In genomic region chr19:59036811-59037210, GRCm38 (mm10) we compare ENCODE assay signal across 22 mouse cellular contexts. TPM values are rescaled to one million over a fixed set of nuclear protein-coding genes. Genes with fewer than 3 reads are reported as not detected.
DNase-seq lines count a peak whose midpoint lies in the region; ATAC-seq lines count a peak whose summit lies in the region.
"Had no signal": no experiment of that assay in that cellular context is flagged by ENCODE, and none has a peak within 500 bp of the region (broad histone marks: within the 10 kb centered on the region; RNA-seq: fewer than 3 reads in every experiment).

No protein-coding gene starts in this region.

- H3K4me2 ChIP-seq in heart, embryonic 11.5 days = no peak overlapping the region
- H3K4me2 ChIP-seq: embryonic facial prominence, embryonic 13.5 days; embryonic facial prominence, embryonic 15.5 days; forebrain, embryonic 13.5 days; forebrain, embryonic 15.5 days had no signal

- no peaks in the 10 kb centered on the region for H3K27me3 ChIP-seq in heart, embryonic 11.5 days (ENCODE audit: control insufficient read depth, insufficient read depth, low read length)
- H3K27me3 ChIP-seq: embryonic facial prominence, embryonic 13.5 days; embryonic facial prominence, embryonic 15.5 days; forebrain, embryonic 15.5 days had no signal

- 76% methylated on average over 3 of the region's 3 CpGs for WGBS in heart, embryonic 11.5 days (ENCODE audit: insufficient replicate concordance)

- ATAC-seq in heart, embryonic 11.5 days (replicated peaks; ENCODE audit: insufficient number of reproducible peaks, low FRiP score, low TSS enrichment) = no peak
- ATAC-seq: forebrain, embryonic 13.5 days; forebrain, embryonic 15.5 days; forebrain, postnatal 0 days had no signal

- no peaks in the 10 kb centered on the region for H3K36me3 ChIP-seq in heart, embryonic 11.5 days (ENCODE audit: control insufficient read depth, insufficient read depth, low read length)
- H3K36me3 ChIP-seq: embryonic facial prominence, embryonic 13.5 days; embryonic facial prominence, embryonic 15.5 days; G1E had no signal

- H3K9me3 ChIP-seq in heart, embryonic 11.5 days (replicated peaks; ENCODE audit: control insufficient read depth, low read length) = no peaks in the 10 kb centered on the region
- H3K9me3 ChIP-seq: embryonic facial prominence, embryonic 13.5 days; embryonic facial prominence, embryonic 15.5 days; forebrain, embryonic 15.5 days; G1E had no signal

- no peaks in the 10 kb centered on the region for H3K4me1 ChIP-seq in heart, embryonic 11.5 days (ENCODE audit: control insufficient read depth, insufficient read depth, low read length)
- H3K4me1 ChIP-seq: embryonic facial prominence, embryonic 13.5 days; embryonic facial prominence, embryonic 15.5 days; forebrain, embryonic 13.5 days had no signal

- H3K4me3 ChIP-seq in heart, embryonic 11.5 days (ENCODE audit: low read depth, low read length) = no peak overlapping the region
- H3K4me3 ChIP-seq: embryonic facial prominence, embryonic 13.5 days; embryonic facial prominence, embryonic 15.5 days; erythroblast, embryonic 14.5 days; forebrain, embryonic 13.5 days; forebrain, embryonic 15.5 days had no signal

- H3K27ac ChIP-seq in heart, embryonic 11.5 days (ENCODE audit: low read depth, low read length) = no peak overlapping the region
- H3K27ac ChIP-seq: embryonic facial prominence, embryonic 13.5 days; embryonic facial prominence, embryonic 15.5 days; forebrain, embryonic 13.5 days; forebrain, embryonic 15.5 days had no signal

- H3K9ac ChIP-seq in heart, embryonic 11.5 days (ENCODE audit: low read depth, low read length) = no peak overlapping the region
- H3K9ac ChIP-seq: embryonic facial prominence, embryonic 13.5 days; embryonic facial prominence, embryonic 15.5 days; forebrain, embryonic 13.5 days; forebrain, embryonic 15.5 days; forebrain, postnatal 0 days had no signal

- peak; percentile 59 for DNase-seq in heart, adult 11 months
- peak; percentile 62 for DNase-seq in Muller cell, postnatal 12 days (ENCODE audit: inconsistent ontology term)
- peak; percentile 14 for DNase-seq in fibroblast of lung, adult 2 months (ENCODE audit: low read depth)
- no peak for DNase-seq in retina, embryonic 14.5 days (ENCODE audit: low spot score)
- no peak for DNase-seq in frontal cortex, adult 2 months (ENCODE audit: extremely low spot score in 1 of 2, low spot score in 1 of 2)
- DNase-seq: adrenal gland, adult 2 months; adrenal gland, postnatal 10 days; adrenal gland, postnatal 25 days; cerebellum, adult 11-12 months; cerebellum, adult 2 months; cerebellum, adult 9-10 months; cerebellum, postnatal 14 days; cerebellum, postnatal 36 days; embryo, embryonic 11 days; forebrain, postnatal 0 days had no signal

RNA-seq across cellular contexts. Expression of gene Shtn1, which starts 39.1 kb away (rescaled TPM):
- polyA plus RNA-seq in heart, embryonic 11.5 days (2014; fragmentation: Nextera tagmentation; extraction: Ambion mirVana) = 0.76 and 1.0 TPM in 2 replicates
- 28.1 and 31.1 TPM in 2 replicates for polyA plus RNA-seq in frontal cortex, adult 2 months (2012; rRNA removed)
- polyA plus RNA-seq: erythroblast, embryonic 14.5 days; G1E had no signal

Comparison
In these comparisons a context has a peak if more than half of its experiments do, and no peak if none do; other contexts are left out.
1. DNase-seq: peak in heart, adult 11 months (single experiment), Muller cell, postnatal 12 days (single experiment) and fibroblast of lung, adult 2 months (single experiment); none in retina, embryonic 14.5 days (single experiment) and frontal cortex, adult 2 months (0 of 2).
2. RNA of gene Shtn1, which starts 39.1 kb away (polyA plus RNA-seq): 28.1 to 31.1 TPM in frontal cortex, adult 2 months; 0.76 to 1.0 TPM in heart, embryonic 11.5 days; every median in the first group is over 10 times any median in the second.